Comparison of ENCODE assay signal across 12 mouse cellular contexts in genomic region chr10:96523967-96524801, GRCm38 (mm10).
DNase-seq lines count a peak whose midpoint lies in the region; ATAC-seq lines count a peak whose summit lies in the region.
"Had no signal": no experiment of that assay in that cellular context is flagged by ENCODE, and none has a peak within 500 bp of the region (broad histone marks: within the 10 kb centered on the region; RNA-seq: fewer than 3 reads in every experiment).

No protein-coding gene starts in this region.

- no peak for ATAC-seq in neural tube, embryonic 11.5 days (ENCODE audit: insufficient read depth, low FRiP score, low TSS enrichment)
- peak; percentile 85 for ATAC-seq in forebrain, embryonic 15.5 days (replicated peaks)
- peak; percentile 79 for ATAC-seq in midbrain, embryonic 11.5 days (ENCODE audit: low FRiP score)

- no peak overlapping the region for H3K9ac ChIP-seq in neural tube, embryonic 11.5 days (ENCODE audit: low read length)
- 0 out of 2 replicates have a peak overlapping the region, but pooled peaks have one; percentile 14 for H3K9ac ChIP-seq in forebrain, embryonic 15.5 days (replicated peaks)
- H3K9ac ChIP-seq in midbrain, embryonic 11.5 days (ENCODE audit: low read length), result peak overlapping the region; percentile 51; the same call in 1 of the 2 replicates
- H3K9ac ChIP-seq: heart, embryonic 15.5 days had no signal

- WGBS in neural tube, embryonic 11.5 days, result 46% methylated on average over 20 of the region's 20 CpGs
- 6% methylated on average over 20 of the region's 20 CpGs for WGBS in forebrain, embryonic 15.5 days
- 40% methylated on average over 20 of the region's 20 CpGs for WGBS in midbrain, embryonic 11.5 days

- H3K9me3 ChIP-seq in neural tube, embryonic 11.5 days (ENCODE audit: control insufficient read depth, low read length), result no peaks in the 10 kb centered on the region
- H3K9me3 ChIP-seq in forebrain, embryonic 15.5 days, result no peaks in the 10 kb centered on the region
- no peaks in the 10 kb centered on the region for H3K9me3 ChIP-seq in midbrain, embryonic 11.5 days (ENCODE audit: control insufficient read depth, low read length)
- H3K9me3 ChIP-seq: heart, embryonic 15.5 days had no signal

- H3K27me3 ChIP-seq in neural tube, embryonic 11.5 days (ENCODE audit: control insufficient read depth, insufficient read depth, low read length), result no peaks in the 10 kb centered on the region
- no peaks in the 10 kb centered on the region for H3K27me3 ChIP-seq in forebrain, embryonic 15.5 days
- H3K27me3 ChIP-seq in midbrain, embryonic 11.5 days (ENCODE audit: control insufficient read depth, insufficient read depth, low read length), result no peaks in the 10 kb centered on the region
- H3K27me3 ChIP-seq: heart, embryonic 15.5 days had no signal

- peak; percentile 34 for DNase-seq in neural tube, embryonic 11.5 days (ENCODE audit: low spot score)
- no peak for DNase-seq in neural tube, embryonic 10.5 days (ENCODE audit: extremely low spot score, low spot score)
- DNase-seq in midbrain, embryonic 11.5 days (ENCODE audit: low spot score, missing footprints), result peak; percentile 91
- DNase-seq in retina, postnatal 7 days (ENCODE audit: low read depth, low spot score), result peak; percentile 33
- no peak for DNase-seq in urinary bladder, adult 2 months (ENCODE audit: low spot score)
- DNase-seq in adrenal gland, postnatal 25 days, result no peak
- no peak for DNase-seq in right cerebral cortex, postnatal 36 days (ENCODE audit: low spot score in 2 of 2)
- DNase-seq: left cerebral cortex, postnatal 4 days; spleen, adult 18-20 months had no signal

- H3K27ac ChIP-seq in neural tube, embryonic 11.5 days (ENCODE audit: low read depth, low read length), result no peak overlapping the region
- H3K27ac ChIP-seq in forebrain, embryonic 15.5 days (replicated peaks), result peak overlapping the region; percentile 46; the same call in 1 of the 2 replicates
- peak overlapping the region; percentile 41; the same call in 1 of the 2 replicates for H3K27ac ChIP-seq in midbrain, embryonic 11.5 days (ENCODE audit: low read depth, low read length)
- H3K27ac ChIP-seq: heart, embryonic 15.5 days had no signal

- no peaks in the 10 kb centered on the region for H3K4me1 ChIP-seq in neural tube, embryonic 11.5 days (ENCODE audit: control insufficient read depth, insufficient read depth, low read length)
- H3K4me1 ChIP-seq in forebrain, embryonic 15.5 days, result peaks cover 9% of the 10 kb centered on the region
- peaks cover 4% of the 10 kb centered on the region; the same call in 1 of the 2 replicates for H3K4me1 ChIP-seq in midbrain, embryonic 11.5 days (ENCODE audit: control insufficient read depth, insufficient read depth, low read length)

- no peak overlapping the region for H3K4me2 ChIP-seq in neural tube, embryonic 11.5 days (ENCODE audit: low read depth)
- H3K4me2 ChIP-seq in forebrain, embryonic 15.5 days (replicated peaks), result peak overlapping the region; percentile 16
- peak overlapping the region; percentile 19; the same call in 1 of the 2 replicates for H3K4me2 ChIP-seq in midbrain, embryonic 11.5 days
- H3K4me2 ChIP-seq: heart, embryonic 15.5 days had no signal

- no peak overlapping the region for H3K4me3 ChIP-seq in neural tube, embryonic 11.5 days (ENCODE audit: low read depth, low read length)
- peak overlapping the region; percentile 5; the same call in 1 of the 2 replicates for H3K4me3 ChIP-seq in forebrain, embryonic 15.5 days
- no peak overlapping the region for H3K4me3 ChIP-seq in midbrain, embryonic 11.5 days (ENCODE audit: low read depth, low read length)
- H3K4me3 ChIP-seq: heart, embryonic 15.5 days; myocyte had no signal

- no peaks in the 10 kb centered on the region for H3K36me3 ChIP-seq in neural tube, embryonic 11.5 days (ENCODE audit: control insufficient read depth, insufficient read depth, low read length)
- no peaks in the 10 kb centered on the region for H3K36me3 ChIP-seq in forebrain, embryonic 15.5 days
- no peaks in the 10 kb centered on the region for H3K36me3 ChIP-seq in midbrain, embryonic 11.5 days (ENCODE audit: control insufficient read depth, insufficient read depth, low read length)
- H3K36me3 ChIP-seq: heart, embryonic 15.5 days had no signal

Comparison
In these comparisons a context has a peak if more than half of its experiments do, and no peak if none do; other contexts are left out.
1. DNase-seq: peak in neural tube, embryonic 11.5 days (single experiment), midbrain, embryonic 11.5 days (single experiment) and retina, postnatal 7 days (single experiment); none in neural tube, embryonic 10.5 days (single experiment), urinary bladder, adult 2 months (single experiment), adrenal gland, postnatal 25 days (single experiment) and right cerebral cortex, postnatal 36 days (0 of 2).